In genomic region chr19:53305621-53306020, GRCm38 (mm10) we compare ENCODE assay signal across 20 mouse cellular contexts. TPM values are rescaled to one million over a fixed set of nuclear protein-coding genes. Genes with fewer than 3 reads are reported as not detected.
DNase-seq lines count a peak whose midpoint lies in the region; ATAC-seq and TF ChIP-seq lines count a peak whose summit lies in the region.
"Had no signal": no experiment of that assay in that cellular context is flagged by ENCODE, and none has a peak within 500 bp of the region (broad histone marks: within the 10 kb centered on the region; RNA-seq: fewer than 3 reads in every experiment).

No protein-coding gene starts in this region.

- WGBS in forebrain, embryonic 11.5 days: 81% methylated on average over 8 of the region's 8 CpGs
- WGBS in forebrain, embryonic 13.5 days: 88% methylated on average over 8 of the region's 8 CpGs
- WGBS in kidney, adult 2 months: 75% methylated on average over 8 of the region's 8 CpGs
- WGBS in kidney, embryonic 15.5 days: 90% methylated on average over 8 of the region's 8 CpGs
- WGBS in intestine, embryonic 15.5 days: 70% methylated on average over 8 of the region's 8 CpGs
- WGBS in small intestine, adult 2 months: 38% methylated on average over 8 of the region's 8 CpGs
- WGBS in midbrain, postnatal 0 days: 90% methylated on average over 8 of the region's 8 CpGs

- H3K27me3 ChIP-seq in forebrain, embryonic 11.5 days (ENCODE audit: control insufficient read depth, insufficient read depth, low read length): no peaks in the 10 kb centered on the region
- no peaks in the 10 kb centered on the region for H3K27me3 ChIP-seq in forebrain, embryonic 13.5 days
- H3K27me3 ChIP-seq in kidney, adult 2 months (replicated peaks; ENCODE audit: control insufficient read depth, insufficient read depth, low read length): no peaks in the 10 kb centered on the region
- H3K27me3 ChIP-seq in kidney, embryonic 15.5 days: no peaks in the 10 kb centered on the region
- H3K27me3 ChIP-seq in intestine, embryonic 15.5 days (replicated peaks): no peaks in the 10 kb centered on the region
- no peaks in the 10 kb centered on the region for H3K27me3 ChIP-seq in small intestine, adult 2 months (ENCODE audit: control insufficient read depth, insufficient read depth, low read length)
- H3K27me3 ChIP-seq in midbrain, postnatal 0 days (ENCODE audit: insufficient read depth, low read length): no peaks in the 10 kb centered on the region
- H3K27me3 ChIP-seq: embryonic facial prominence, embryonic 12.5 days; heart, embryonic 15.5 days; hindbrain, embryonic 15.5 days had no signal

- no peak for TF ChIP-seq CTCF in kidney, adult 2 months (conservative IDR thresholded peaks at IDR 0.05; ENCODE audit: insufficient read depth, insufficient read length, low read depth, low read length)
- no peak for TF ChIP-seq CTCF in small intestine, adult 2 months (IDR thresholded peaks at IDR 0.05; ENCODE audit: extremely low read depth, insufficient read length, insufficient replicate concordance, low read depth, low read length)
- no peak for TF ChIP-seq CTCF in midbrain, postnatal 0 days (IDR thresholded peaks at IDR 0.05)

- no peaks in the 10 kb centered on the region for H3K9me3 ChIP-seq in forebrain, embryonic 11.5 days (ENCODE audit: control insufficient read depth, low read length)
- no peaks in the 10 kb centered on the region for H3K9me3 ChIP-seq in forebrain, embryonic 13.5 days (replicated peaks)
- H3K9me3 ChIP-seq in kidney, embryonic 15.5 days (replicated peaks): no peaks in the 10 kb centered on the region
- no peaks in the 10 kb centered on the region for H3K9me3 ChIP-seq in intestine, embryonic 15.5 days
- no peaks in the 10 kb centered on the region for H3K9me3 ChIP-seq in midbrain, postnatal 0 days (ENCODE audit: low read length)
- H3K9me3 ChIP-seq: embryonic facial prominence, embryonic 12.5 days; heart, embryonic 15.5 days; hindbrain, embryonic 15.5 days had no signal

- H3K4me1 ChIP-seq in forebrain, embryonic 11.5 days (replicated peaks; ENCODE audit: control insufficient read depth, insufficient read depth, low read length): peaks cover 10% of the 10 kb centered on the region; the same call in 1 of the 2 replicates
- H3K4me1 ChIP-seq in forebrain, embryonic 13.5 days: peaks cover 15% of the 10 kb centered on the region
- H3K4me1 ChIP-seq in kidney, adult 2 months (ENCODE audit: control insufficient read depth, insufficient read depth, low read length): no peaks in the 10 kb centered on the region
- peaks cover 9% of the 10 kb centered on the region; the same call in 1 of the 2 replicates for H3K4me1 ChIP-seq in kidney, embryonic 15.5 days
- H3K4me1 ChIP-seq in intestine, embryonic 15.5 days (replicated peaks): no peaks in the 10 kb centered on the region
- peaks cover 23% of the 10 kb centered on the region; the same call in 1 of the 2 replicates for H3K4me1 ChIP-seq in small intestine, adult 2 months (ENCODE audit: control insufficient read depth, insufficient read depth, insufficient read length, low read length)
- H3K4me1 ChIP-seq in midbrain, postnatal 0 days (ENCODE audit: insufficient read depth, low read length): no peaks in the 10 kb centered on the region

- no peak overlapping the region for H3K4me3 ChIP-seq in forebrain, embryonic 11.5 days (ENCODE audit: low read depth, low read length)
- H3K4me3 ChIP-seq in forebrain, embryonic 13.5 days: no peak overlapping the region
- no peak overlapping the region for H3K4me3 ChIP-seq in kidney, adult 2 months (ENCODE audit: insufficient read depth, low read depth, low read length)
- no peak overlapping the region for H3K4me3 ChIP-seq in kidney, embryonic 15.5 days (replicated peaks)
- H3K4me3 ChIP-seq in intestine, embryonic 15.5 days (replicated peaks): no peak overlapping the region
- no peak overlapping the region for H3K4me3 ChIP-seq in small intestine, adult 2 months (ENCODE audit: low read depth, low read length)
- no peak overlapping the region for H3K4me3 ChIP-seq in midbrain, postnatal 0 days (ENCODE audit: low read depth, low read length)
- H3K4me3 ChIP-seq: embryonic facial prominence, embryonic 12.5 days; heart, embryonic 15.5 days; hindbrain, embryonic 15.5 days had no signal

- no peak for TF ChIP-seq POLR2A in kidney, adult 2 months (IDR thresholded peaks at IDR 0.05; ENCODE audit: low read depth, low read length)
- peak; percentile 42; the same call in 1 of the 2 replicates for TF ChIP-seq POLR2A in small intestine, adult 2 months (IDR thresholded peaks at IDR 0.05; ENCODE audit: low read depth, low read length)

- H3K9ac ChIP-seq in forebrain, embryonic 11.5 days (ENCODE audit: low read length): no peak overlapping the region
- no peak overlapping the region for H3K9ac ChIP-seq in forebrain, embryonic 13.5 days
- no peak overlapping the region for H3K9ac ChIP-seq in kidney, embryonic 15.5 days
- H3K9ac ChIP-seq in intestine, embryonic 15.5 days: no peak overlapping the region; the same call in 1 of the 2 replicates
- no peak overlapping the region for H3K9ac ChIP-seq in midbrain, postnatal 0 days (replicated peaks; ENCODE audit: low read length, poor library complexity, severe bottlenecking)
- H3K9ac ChIP-seq: embryonic facial prominence, embryonic 12.5 days; heart, embryonic 15.5 days; hindbrain, embryonic 15.5 days had no signal

- ATAC-seq in forebrain, embryonic 11.5 days (replicated peaks; ENCODE audit: low FRiP score): no peak
- ATAC-seq in forebrain, embryonic 13.5 days: no peak
- ATAC-seq in kidney, embryonic 15.5 days (replicated peaks; ENCODE audit: low FRiP score): no peak
- peak; percentile 69 for ATAC-seq in intestine, embryonic 15.5 days
- ATAC-seq in midbrain, postnatal 0 days (ENCODE audit: low FRiP score): no peak
- ATAC-seq: forebrain, embryonic 14.5 days had no signal

- H3K36me3 ChIP-seq in forebrain, embryonic 11.5 days (ENCODE audit: control insufficient read depth, insufficient read depth, low read length): no peaks in the 10 kb centered on the region
- H3K36me3 ChIP-seq in forebrain, embryonic 13.5 days (ENCODE audit: poor library complexity, severe bottlenecking): no peaks in the 10 kb centered on the region
- no peaks in the 10 kb centered on the region for H3K36me3 ChIP-seq in kidney, adult 2 months (ENCODE audit: control insufficient read depth, insufficient read depth, low read length)
- no peaks in the 10 kb centered on the region for H3K36me3 ChIP-seq in kidney, embryonic 15.5 days
- no peaks in the 10 kb centered on the region for H3K36me3 ChIP-seq in intestine, embryonic 15.5 days
- no peaks in the 10 kb centered on the region for H3K36me3 ChIP-seq in small intestine, adult 2 months (ENCODE audit: control insufficient read depth, insufficient read depth, low read length)
- H3K36me3 ChIP-seq in midbrain, postnatal 0 days (ENCODE audit: insufficient read depth, low read length): no peaks in the 10 kb centered on the region
- H3K36me3 ChIP-seq: embryonic facial prominence, embryonic 12.5 days; heart, embryonic 15.5 days; hindbrain, embryonic 15.5 days had no signal

- H3K27ac ChIP-seq in forebrain, embryonic 11.5 days (ENCODE audit: low read depth, low read length): no peak overlapping the region
- H3K27ac ChIP-seq in forebrain, embryonic 13.5 days: no peak overlapping the region
- H3K27ac ChIP-seq in kidney, adult 2 months (ENCODE audit: insufficient read depth, low read depth, low read length): no peak overlapping the region
- no peak overlapping the region for H3K27ac ChIP-seq in kidney, embryonic 15.5 days
- peak overlapping the region; percentile 44; the same call in 1 of the 2 replicates for H3K27ac ChIP-seq in intestine, embryonic 15.5 days
- peak overlapping the region; percentile 99 for H3K27ac ChIP-seq in small intestine, adult 2 months (ENCODE audit: insufficient read depth, low read depth, low read length)
- H3K27ac ChIP-seq in midbrain, postnatal 0 days (ENCODE audit: low read depth, low read length): no peak overlapping the region
- H3K27ac ChIP-seq: embryonic facial prominence, embryonic 12.5 days; heart, embryonic 15.5 days; hindbrain, embryonic 15.5 days had no signal

- H3K4me2 ChIP-seq in forebrain, embryonic 11.5 days (ENCODE audit: low read depth, low read length, severe bottlenecking): no peak overlapping the region
- no peak overlapping the region for H3K4me2 ChIP-seq in forebrain, embryonic 13.5 days
- H3K4me2 ChIP-seq in kidney, embryonic 15.5 days: no peak overlapping the region
- no peak overlapping the region for H3K4me2 ChIP-seq in intestine, embryonic 15.5 days (replicated peaks)
- no peak overlapping the region for H3K4me2 ChIP-seq in midbrain, postnatal 0 days (ENCODE audit: low read depth, low read length, poor library complexity, severe bottlenecking)
- H3K4me2 ChIP-seq: embryonic facial prominence, embryonic 12.5 days; heart, embryonic 11.5 days; heart, embryonic 15.5 days; hindbrain, embryonic 15.5 days had no signal

- peak; percentile 41 for DNase-seq in forebrain, embryonic 11.5 days (ENCODE audit: low spot score)
- DNase-seq in kidney, adult 2 months: peak; percentile 50
- DNase-seq in urinary bladder, postnatal 25 days (ENCODE audit: low spot score): no peak
- DNase-seq in midbrain, postnatal 0 days (ENCODE audit: low spot score): no peak
- DNase-seq: adrenal gland, postnatal 10 days; cerebellum, adult 11 months; cerebellum, adult 8-10 months; cerebellum, postnatal 14 days; gastrocnemius, postnatal 36 days; heart, adult 18-20 months; heart, postnatal 14 days had no signal

RNA-seq across cellular contexts. Expression of gene Mxi1, which starts 4.7 kb away (rescaled TPM):
- polyA plus RNA-seq in forebrain, embryonic 11.5 days (2014; fragmentation: Nextera tagmentation; extraction: Ambion mirVana): 49.8 TPM in 2 replicates
- polyA plus RNA-seq in forebrain, embryonic 13.5 days (2015; fragmentation: Nextera tagmentation; extraction: Ambion mirVana): 21.0 and 26.7 TPM in 2 replicates
- polyA plus RNA-seq in kidney, adult 2 months (2012; rRNA removed): 38.9 and 41.7 TPM in 2 replicates
- polyA plus RNA-seq in kidney, embryonic 15.5 days (2015; fragmentation: Nextera tagmentation; extraction: Ambion mirVana): 37.3 and 40.2 TPM in 2 replicates
- polyA plus RNA-seq in intestine, embryonic 15.5 days (2015; fragmentation: Nextera tagmentation; extraction: Ambion mirVana): 34.0 and 34.5 TPM in 2 replicates
- 30.7 and 66.0 TPM in 2 replicates for polyA plus RNA-seq in small intestine, adult 2 months (2012; rRNA removed)
- 40.9 and 49.2 TPM in 2 replicates for total RNA-seq in midbrain, postnatal 0 days (2014; rRNA removed)
- 37.7 and 38.8 TPM in 2 replicates for polyA plus RNA-seq in midbrain, postnatal 0 days (2015; fragmentation: Nextera tagmentation; extraction: Ambion mirVana)

Comparison
In these comparisons a context has a peak if more than half of its experiments do, and no peak if none do; other contexts are left out.
1. DNase-seq: peak in forebrain, embryonic 11.5 days (single experiment) and kidney, adult 2 months (single experiment); none in urinary bladder, postnatal 25 days (single experiment) and midbrain, postnatal 0 days (single experiment).
2. H3K27ac ChIP-seq: peak in intestine, embryonic 15.5 days (single experiment) and small intestine, adult 2 months (single experiment); none in forebrain, embryonic 11.5 days (single experiment), forebrain, embryonic 13.5 days (single experiment), kidney, adult 2 months (single experiment), kidney, embryonic 15.5 days (single experiment) and midbrain, postnatal 0 days (single experiment).